Comparison of ENCODE assay signal across 36 mouse cellular contexts in genomic region chr10:106914275-106914674, GRCm38 (mm10).
"Had no signal": no experiment of that assay in that cellular context is flagged by ENCODE, and none has a peak within 500 bp of the region (broad histone marks: within the 10 kb centered on the region; RNA-seq: fewer than 3 reads in every experiment).

No protein-coding gene starts in this region.

- H3K4me2 ChIP-seq: heart, embryonic 11.5 days; heart, embryonic 12.5 days; heart, embryonic 13.5 days; heart, embryonic 15.5 days; hindbrain, embryonic 12.5 days; hindbrain, embryonic 13.5 days; hindbrain, embryonic 14.5 days; hindbrain, embryonic 15.5 days; intestine, embryonic 15.5 days; kidney, embryonic 15.5 days had no signal

- DNase-seq: heart, adult 18-20 months; heart, adult 2 months; heart, postnatal 10 days; heart, postnatal 14 days; heart, postnatal 36 days; heart, postnatal 4 days; kidney, adult 11 months; kidney, adult 18-20 months; kidney, adult 2 months; kidney, adult 8-10 months; kidney, adult 9 months; kidney, postnatal 10 days; kidney, postnatal 14 days; kidney, postnatal 25 days; kidney, postnatal 36 days; kidney, postnatal 4 days; layer of hippocampus, adult 9-11 months had no signal

- H3K27me3 ChIP-seq: heart, embryonic 12.5 days; heart, embryonic 13.5 days; heart, embryonic 15.5 days; hindbrain, embryonic 12.5 days; hindbrain, embryonic 13.5 days; hindbrain, embryonic 15.5 days; intestine, embryonic 15.5 days; kidney, embryonic 15.5 days had no signal

- H3K9me3 ChIP-seq: heart, embryonic 10.5 days; heart, embryonic 15.5 days; hindbrain, embryonic 12.5 days; hindbrain, embryonic 15.5 days; intestine, embryonic 15.5 days had no signal

- H3K27ac ChIP-seq: heart, adult 2 months; heart, embryonic 10.5 days; heart, embryonic 13.5 days; heart, embryonic 15.5 days; hindbrain, embryonic 10.5 days; hindbrain, embryonic 12.5 days; hindbrain, embryonic 13.5 days; hindbrain, embryonic 14.5 days; hindbrain, embryonic 15.5 days; hindbrain, postnatal 0 days; intestine, embryonic 15.5 days; kidney, embryonic 15.5 days; kidney, postnatal 0 days; layer of hippocampus, adult 2 months had no signal

- ATAC-seq: hindbrain, embryonic 16.5 days; hindbrain, postnatal 0 days; inflammation-experienced regulatory T-cells, adult 6 months; intestine, embryonic 15.5 days; intestine, embryonic 16.5 days; intestine, postnatal 0 days had no signal

- H3K9ac ChIP-seq: heart, embryonic 12.5 days; heart, embryonic 13.5 days; heart, embryonic 15.5 days; hindbrain, embryonic 12.5 days; hindbrain, embryonic 13.5 days; hindbrain, embryonic 14.5 days; hindbrain, embryonic 15.5 days; intestine, embryonic 15.5 days; kidney, embryonic 15.5 days had no signal

- H3K4me3 ChIP-seq: heart, adult 2 months; heart, embryonic 10.5 days; heart, embryonic 12.5 days; heart, embryonic 13.5 days; heart, embryonic 15.5 days; hindbrain, embryonic 10.5 days; hindbrain, embryonic 12.5 days; hindbrain, embryonic 13.5 days; hindbrain, embryonic 15.5 days; intestine, embryonic 15.5 days; kidney, embryonic 15.5 days; layer of hippocampus, adult 2 months had no signal

- H3K36me3 ChIP-seq: heart, embryonic 10.5 days; heart, embryonic 12.5 days; heart, embryonic 13.5 days; heart, embryonic 15.5 days; hindbrain, embryonic 10.5 days; hindbrain, embryonic 12.5 days; intestine, embryonic 15.5 days; kidney, embryonic 15.5 days had no signal

- H3K4me1 ChIP-seq: heart, embryonic 10.5 days; heart, embryonic 12.5 days; heart, embryonic 13.5 days; heart, embryonic 15.5 days; hindbrain, embryonic 10.5 days; hindbrain, embryonic 12.5 days; hindbrain, embryonic 13.5 days; hindbrain, embryonic 15.5 days; intestine, embryonic 15.5 days; kidney, embryonic 15.5 days had no signal
